14 mouse cellular contexts compared by ENCODE assay signal in genomic region chr4:73488297-73489049, GRCm38 (mm10).
A peak's percentile ranks its signal among the peaks of the same experiment; 100 is the strongest.
DNase-seq lines count a peak whose midpoint lies in the region; ATAC-seq and TF ChIP-seq lines count a peak whose summit lies in the region.
"Had no signal": no experiment of that assay in that cellular context is flagged by ENCODE, and none has a peak within 500 bp of the region (broad histone marks: within the 10 kb centered on the region; RNA-seq: fewer than 3 reads in every experiment).

No protein-coding gene starts in this region.

- no peaks in the 10 kb centered on the region for H3K27me3 ChIP-seq in kidney, postnatal 0 days (ENCODE audit: insufficient read depth, low read length)
- no peaks in the 10 kb centered on the region for H3K27me3 ChIP-seq in embryonic facial prominence, embryonic 14.5 days (replicated peaks; ENCODE audit: control insufficient read depth, insufficient read depth, low read length)
- no peaks in the 10 kb centered on the region for H3K27me3 ChIP-seq in limb, embryonic 14.5 days (ENCODE audit: control insufficient read depth, insufficient read depth, low read length)
- no peaks in the 10 kb centered on the region for H3K27me3 ChIP-seq in neural tube, embryonic 14.5 days (ENCODE audit: control insufficient read depth, insufficient read depth, low read length)
- H3K27me3 ChIP-seq: embryonic facial prominence, embryonic 13.5 days; megakaryocyte, embryonic 14.5 days had no signal

- no peak for TF ChIP-seq POLR2A in limb, embryonic 14.5 days (IDR thresholded peaks at IDR 0.05; ENCODE audit: borderline replicate concordance, extremely low read depth, insufficient read depth, insufficient read length)

- H3K4me1 ChIP-seq in kidney, postnatal 0 days (replicated peaks; ENCODE audit: insufficient read depth, low read length), result no peaks in the 10 kb centered on the region
- no peaks in the 10 kb centered on the region for H3K4me1 ChIP-seq in embryonic facial prominence, embryonic 14.5 days (ENCODE audit: control insufficient read depth, insufficient read depth, low read length)
- H3K4me1 ChIP-seq in limb, embryonic 14.5 days (ENCODE audit: control insufficient read depth, insufficient read depth, low read length), result no peaks in the 10 kb centered on the region
- H3K4me1 ChIP-seq in neural tube, embryonic 14.5 days (ENCODE audit: control insufficient read depth, insufficient read depth, low read length), result peaks cover 15% of the 10 kb centered on the region; the same call in 1 of the 2 replicates
- H3K4me1 ChIP-seq: embryonic facial prominence, embryonic 13.5 days; megakaryocyte, embryonic 14.5 days had no signal

- H3K36me3 ChIP-seq in kidney, postnatal 0 days (ENCODE audit: insufficient read depth, low read length), result no peaks in the 10 kb centered on the region
- no peaks in the 10 kb centered on the region for H3K36me3 ChIP-seq in embryonic facial prominence, embryonic 14.5 days (ENCODE audit: control insufficient read depth, insufficient read depth, low read length)
- H3K36me3 ChIP-seq in limb, embryonic 14.5 days (ENCODE audit: control insufficient read depth, insufficient read depth, low read length), result no peaks in the 10 kb centered on the region
- no peaks in the 10 kb centered on the region for H3K36me3 ChIP-seq in neural tube, embryonic 14.5 days (ENCODE audit: control insufficient read depth, insufficient read depth, low read length)
- H3K36me3 ChIP-seq: embryonic facial prominence, embryonic 13.5 days had no signal

- H3K4me3 ChIP-seq in kidney, postnatal 0 days (replicated peaks; ENCODE audit: low read depth, low read length), result no peak overlapping the region
- H3K4me3 ChIP-seq in embryonic facial prominence, embryonic 14.5 days (ENCODE audit: low read depth, low read length), result no peak overlapping the region
- no peak overlapping the region for H3K4me3 ChIP-seq in limb, embryonic 14.5 days (replicated peaks; ENCODE audit: low read length)
- H3K4me3 ChIP-seq in neural tube, embryonic 14.5 days (ENCODE audit: low read depth, low read length), result no peak overlapping the region
- H3K4me3 ChIP-seq: embryonic facial prominence, embryonic 13.5 days; megakaryocyte, embryonic 14.5 days had no signal

- TF ChIP-seq CTCF in kidney, postnatal 0 days (IDR thresholded peaks at IDR 0.05; ENCODE audit: low read depth), result no peak

- no peaks in the 10 kb centered on the region for H3K9me3 ChIP-seq in kidney, postnatal 0 days (replicated peaks; ENCODE audit: low read length)
- no peaks in the 10 kb centered on the region for H3K9me3 ChIP-seq in embryonic facial prominence, embryonic 14.5 days (ENCODE audit: control insufficient read depth, low read length)
- no peaks in the 10 kb centered on the region for H3K9me3 ChIP-seq in limb, embryonic 14.5 days (ENCODE audit: control insufficient read depth, low read length)
- H3K9me3 ChIP-seq in neural tube, embryonic 14.5 days (ENCODE audit: control insufficient read depth, low read length), result no peaks in the 10 kb centered on the region
- H3K9me3 ChIP-seq: embryonic facial prominence, embryonic 13.5 days had no signal

- no peak overlapping the region for H3K9ac ChIP-seq in kidney, postnatal 0 days (ENCODE audit: low read depth, low read length)
- no peak overlapping the region for H3K9ac ChIP-seq in embryonic facial prominence, embryonic 14.5 days (ENCODE audit: low read depth, low read length)
- H3K9ac ChIP-seq in limb, embryonic 14.5 days (ENCODE audit: low read depth, low read length, severe bottlenecking), result no peak overlapping the region
- no peak overlapping the region for H3K9ac ChIP-seq in neural tube, embryonic 14.5 days (replicated peaks; ENCODE audit: low read depth, low read length)
- H3K9ac ChIP-seq: embryonic facial prominence, embryonic 13.5 days had no signal

- ATAC-seq in kidney, postnatal 0 days (replicated peaks; ENCODE audit: low FRiP score, low read depth), result peak; percentile 7; the same call in 1 of the 2 replicates
- peak; percentile 82; the same call in 1 of the 2 replicates for ATAC-seq in embryonic facial prominence, embryonic 14.5 days (ENCODE audit: low read depth)
- peak; percentile 88 for ATAC-seq in limb, embryonic 14.5 days (ENCODE audit: low FRiP score, low read depth)
- ATAC-seq in neural tube, embryonic 14.5 days (ENCODE audit: low read depth), result peak; percentile 98
- no peak for ATAC-seq in megakaryocyte-erythroid progenitor cell, adult 5-6 weeks (replicated peaks; ENCODE audit: low FRiP score, low TSS enrichment, poor library complexity, severe bottlenecking)
- ATAC-seq: CD4-positive, CD25-positive, alpha-beta regulatory T cell, adult 4 months had no signal

- H3K27ac ChIP-seq in kidney, postnatal 0 days, result no peak overlapping the region
- H3K27ac ChIP-seq in embryonic facial prominence, embryonic 14.5 days (replicated peaks; ENCODE audit: low read depth, low read length), result no peak overlapping the region
- H3K27ac ChIP-seq in limb, embryonic 14.5 days (replicated peaks; ENCODE audit: low read depth, low read length), result no peak overlapping the region
- H3K27ac ChIP-seq in neural tube, embryonic 14.5 days (ENCODE audit: low read depth, low read length), result no peak overlapping the region; the same call in 1 of the 2 replicates
- H3K27ac ChIP-seq: embryonic facial prominence, embryonic 13.5 days had no signal

- no peak overlapping the region for H3K4me2 ChIP-seq in kidney, postnatal 0 days (ENCODE audit: low read length)
- H3K4me2 ChIP-seq in embryonic facial prominence, embryonic 14.5 days (ENCODE audit: low read depth, low read length), result no peak overlapping the region
- no peak overlapping the region for H3K4me2 ChIP-seq in limb, embryonic 14.5 days (replicated peaks; ENCODE audit: low read depth, low read length, severe bottlenecking)
- no peak overlapping the region for H3K4me2 ChIP-seq in neural tube, embryonic 14.5 days (ENCODE audit: low read depth, low read length)
- H3K4me2 ChIP-seq: embryonic facial prominence, embryonic 13.5 days had no signal

- DNase-seq in kidney, postnatal 0 days (ENCODE audit: low spot score), result peak; percentile 61
- DNase-seq in kidney, postnatal 25 days, result no peak
- peak; percentile 75 for DNase-seq in embryonic facial prominence, embryonic 14.5 days (ENCODE audit: low spot score)
- peak; percentile 77 for DNase-seq in limb, embryonic 14.5 days (ENCODE audit: low spot score)
- no peak for DNase-seq in cerebellum, adult 11 months
- DNase-seq in urinary bladder, adult 2 months (ENCODE audit: low spot score), result no peak
- DNase-seq: heart, postnatal 4 days; lung, adult 2 months; spleen, adult 18-20 months had no signal

- 10% methylated on average over 4 of the region's 4 CpGs for WGBS in kidney, postnatal 0 days
- 53% methylated on average over 4 of the region's 4 CpGs for WGBS in embryonic facial prominence, embryonic 14.5 days
- 21% methylated on average over 4 of the region's 4 CpGs for WGBS in limb, embryonic 14.5 days
- WGBS in neural tube, embryonic 14.5 days, result 8% methylated on average over 4 of the region's 4 CpGs

Comparison
In these comparisons a context has a peak if more than half of its experiments do, and no peak if none do; other contexts are left out.
1. DNase-seq: peak in kidney, postnatal 0 days (single experiment), embryonic facial prominence, embryonic 14.5 days (single experiment) and limb, embryonic 14.5 days (single experiment); none in kidney, postnatal 25 days (0 of 2), cerebellum, adult 11 months (single experiment) and urinary bladder, adult 2 months (single experiment).